8 mouse cellular contexts compared by ENCODE assay signal in the genomic region with DNA sequence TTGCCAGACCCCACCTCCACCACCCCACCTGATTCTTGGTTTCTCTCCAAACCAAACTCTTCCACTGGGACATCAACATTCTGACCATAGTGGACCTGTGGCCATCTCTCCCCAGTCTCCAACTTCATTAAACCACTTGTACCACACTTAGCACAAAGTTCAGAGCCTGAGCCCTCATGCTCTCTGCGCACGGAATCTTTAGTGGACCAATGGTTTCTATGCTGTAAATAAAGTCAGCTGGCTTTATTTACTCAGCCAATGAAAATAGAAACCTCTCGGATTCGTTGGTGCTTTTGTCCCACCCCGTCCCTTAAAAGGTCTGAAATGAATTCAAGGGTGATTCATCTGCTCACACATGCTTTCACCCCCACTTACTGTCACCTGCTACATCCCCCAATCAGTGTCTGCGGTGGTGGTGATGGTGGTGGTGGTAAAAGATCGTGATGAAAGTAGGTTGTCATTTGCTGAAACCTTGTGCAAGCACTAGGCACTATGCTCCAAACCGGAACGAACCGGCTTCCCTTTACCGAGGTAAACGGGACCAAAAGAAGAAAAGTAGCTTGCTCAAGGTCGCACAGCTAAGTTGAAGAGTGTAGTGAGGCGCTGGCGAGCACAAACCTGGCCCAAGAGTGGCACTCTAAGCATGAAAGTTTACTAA. TPM values are rescaled to one million over a fixed set of nuclear protein-coding genes. Genes with fewer than 3 reads are reported as not detected.
DNase-seq lines count a peak whose midpoint lies in the region; ATAC-seq and TF ChIP-seq lines count a peak whose summit lies in the region.

No protein-coding gene starts in this region.

- no peaks in the 10 kb centered on the region for H3K27me3 ChIP-seq in C2C12 (ENCODE audit: control insufficient read depth, insufficient read depth, insufficient read length)
- H3K27me3 ChIP-seq in heart, postnatal 0 days (ENCODE audit: control insufficient read depth, insufficient read depth, low read length): no peaks in the 10 kb centered on the region
- H3K27me3 ChIP-seq in midbrain, embryonic 13.5 days: no peaks in the 10 kb centered on the region

- H3K4me1 ChIP-seq in heart, postnatal 0 days (ENCODE audit: control insufficient read depth, insufficient read depth): peaks cover 14% of the 10 kb centered on the region
- H3K4me1 ChIP-seq in midbrain, embryonic 13.5 days (replicated peaks): peaks cover 27% of the 10 kb centered on the region

- peak overlapping the region; percentile 97 for H3K4me3 ChIP-seq in gastrocnemius, adult 2 months
- peak overlapping the region; percentile 60 for H3K4me3 ChIP-seq in C2C12 (ENCODE audit: insufficient read depth, poor library complexity, severe bottlenecking)
- peak overlapping the region; percentile 90 for H3K4me3 ChIP-seq in heart, postnatal 0 days (ENCODE audit: low read depth, low read length)
- peak overlapping the region; percentile 72 for H3K4me3 ChIP-seq in midbrain, embryonic 13.5 days (replicated peaks)

- intact Hi-C loops in gastrocnemius, adult 2 months (cut with DNase I): no loop called here
- intact Hi-C loops in gastrocnemius, postnatal 14 days (cut with DNase I; ENCODE audit: low total_unique reads): no loop called here
- intact Hi-C loops in left cerebral cortex, postnatal 36 days (cut with DNase I): no loop called here

- no peaks in the 10 kb centered on the region for H3K9me3 ChIP-seq in heart, postnatal 0 days (replicated peaks; ENCODE audit: control insufficient read depth, low read length)
- H3K9me3 ChIP-seq in midbrain, embryonic 13.5 days: no peaks in the 10 kb centered on the region

- 17% methylated on average over 15 of the region's 15 CpGs for WGBS in heart, postnatal 0 days
- WGBS in midbrain, embryonic 13.5 days: 26% methylated on average over 15 of the region's 15 CpGs

- H3K4me2 ChIP-seq in heart, postnatal 0 days (ENCODE audit: low read depth, low read length): peak overlapping the region; percentile 82
- H3K4me2 ChIP-seq in midbrain, embryonic 13.5 days (replicated peaks): peak overlapping the region; percentile 97

- H3K79me2 ChIP-seq in C2C12 (ENCODE audit: control insufficient read depth, insufficient read depth): peaks cover 21% of the 10 kb centered on the region

- peak; percentile 19; the same call in 1 of the 2 replicates for ATAC-seq in heart, postnatal 0 days (ENCODE audit: insufficient read depth, low read depth)
- ATAC-seq in midbrain, embryonic 13.5 days: peak; percentile 7; the same call in 1 of the 2 replicates

- no peak for DNase-seq in gastrocnemius, adult 2 months
- DNase-seq in gastrocnemius, postnatal 14 days: no peak
- DNase-seq in adrenal gland, postnatal 36 days: peak; percentile 28 to 31
- DNase-seq in heart, postnatal 0 days (ENCODE audit: low spot score): peak; percentile 53
- DNase-seq in left cerebral cortex, postnatal 36 days (ENCODE audit: low spot score in 2 of 2): peak; percentile 41 to 45
- DNase-seq in gastrocnemius, postnatal 10 days: no peak

- H3K9ac ChIP-seq in heart, postnatal 0 days (replicated peaks; ENCODE audit: low read depth, low read length): peak overlapping the region; percentile 93
- peak overlapping the region; percentile 87 for H3K9ac ChIP-seq in midbrain, embryonic 13.5 days (replicated peaks)

- no peaks in the 10 kb centered on the region for H3K36me3 ChIP-seq in C2C12 (ENCODE audit: control insufficient read depth, insufficient read depth)
- H3K36me3 ChIP-seq in heart, postnatal 0 days (replicated peaks; ENCODE audit: control insufficient read depth, insufficient read depth, low read length): no peaks in the 10 kb centered on the region
- no peaks in the 10 kb centered on the region for H3K36me3 ChIP-seq in midbrain, embryonic 13.5 days

- no peak for TF ChIP-seq CTCF in gastrocnemius, adult 2 months (IDR thresholded peaks at IDR 0.05)
- TF ChIP-seq CTCF in C2C12 (IDR thresholded peaks at IDR 0.05; ENCODE audit: control insufficient read depth, insufficient read depth, insufficient read length): no peak
- no peak for TF ChIP-seq CTCF in heart, postnatal 0 days (IDR thresholded peaks at IDR 0.05; ENCODE audit: low read depth)

- peaks cover 12% of the 10 kb centered on the region for H3K79me3 ChIP-seq in C2C12 (ENCODE audit: low read depth)

- no peak for TF ChIP-seq EP300 in heart, postnatal 0 days (IDR thresholded peaks at IDR 0.05; ENCODE audit: low read depth)

- peak overlapping the region; percentile 92 for H3K27ac ChIP-seq in gastrocnemius, adult 2 months
- peak overlapping the region; percentile 91 for H3K27ac ChIP-seq in heart, postnatal 0 days (ENCODE audit: low read depth)
- no peak overlapping the region for H3K27ac ChIP-seq in midbrain, embryonic 13.5 days

- H3ac ChIP-seq in C2C12 (ENCODE audit: control insufficient read depth, insufficient read length, low read depth): peak overlapping the region; percentile 87

TF ChIP-seq in C2C12, 6 proteins besides CTCF, POLR2A, EP300 and RAD21:
- TF ChIP-seq MYOG (IDR thresholded peaks at IDR 0.05; ENCODE audit: control insufficient read depth, extremely low read depth, insufficient read length) (no peak), CEBPB (IDR thresholded peaks at IDR 0.05; ENCODE audit: low read depth) (no peak), USF1 (IDR thresholded peaks at IDR 0.05; ENCODE audit: low read depth) (peak; percentile 8), MYOD1 (IDR thresholded peaks at IDR 0.05; ENCODE audit: control insufficient read depth, insufficient read length, low read depth) (no peak), FOSL1 (IDR thresholded peaks at IDR 0.05; ENCODE audit: insufficient read depth, low read length, poor library complexity, severe bottlenecking) (no peak)

RNA-seq across cellular contexts. Expression of a gene that starts 1.3 kb away (rescaled TPM):
- total RNA-seq in gastrocnemius, adult 2 months (2021): 1 to 10 TPM; 3.0 to 3.4 TPM
- 1 to 10 TPM; 2.5 to 2.9 TPM for total RNA-seq in gastrocnemius, postnatal 14 days (2021)
- 7.0 TPM for polyA plus RNA-seq in C2C12 (2012; fragmentation: generic; extraction: Trizol)
- total RNA-seq in adrenal gland, postnatal 36 days (2021): 10 to 100 TPM in 1 of 2 experiments, 1 to 10 TPM in 1; 1.7 to 23.0 TPM
- total RNA-seq in heart, postnatal 0 days (2014; rRNA removed; ENCODE audit: low replicate concordance): 3.9 and 5.0 TPM in 2 replicates
- 1.5 and 1.7 TPM in 2 replicates for polyA plus RNA-seq in heart, postnatal 0 days (2015; fragmentation: Nextera tagmentation; extraction: Ambion mirVana)
- total RNA-seq in left cerebral cortex, postnatal 36 days (2021): 10 to 100 TPM; 38.0 to 42.8 TPM
- polyA plus RNA-seq in midbrain, embryonic 13.5 days (2015; fragmentation: Nextera tagmentation; extraction: Ambion mirVana): 2.9 and 4.3 TPM in 2 replicates
- 1 to 10 TPM; 3.0 TPM for total RNA-seq in gastrocnemius, postnatal 10 days (2021)

Comparison
In these comparisons a context has a peak if more than half of its experiments do, and no peak if none do; other contexts are left out.
1. DNase-seq: peak in adrenal gland, postnatal 36 days (2 of 2), heart, postnatal 0 days (single experiment) and left cerebral cortex, postnatal 36 days (2 of 2); none in gastrocnemius, adult 2 months (single experiment), gastrocnemius, postnatal 14 days (single experiment) and gastrocnemius, postnatal 10 days (single experiment).
2. Peak in every context shown above with its lines, with median percentiles within 50 percentile points of each other: H3K4me3 ChIP-seq.